Mouse (Mus musculus) ES-CJ7 (cell line): ENCODE measurements around the gene Tab1.
A peak's percentile ranks its signal among the peaks of the same experiment; 100 is the strongest.

Source experiments
- DNase-seq: peaks from one replicate; pipeline ENCODE4 v3.0.0; 2011; ENCODE audit warnings: low read depth, low spot score

The Tab1 gene

DNA sequence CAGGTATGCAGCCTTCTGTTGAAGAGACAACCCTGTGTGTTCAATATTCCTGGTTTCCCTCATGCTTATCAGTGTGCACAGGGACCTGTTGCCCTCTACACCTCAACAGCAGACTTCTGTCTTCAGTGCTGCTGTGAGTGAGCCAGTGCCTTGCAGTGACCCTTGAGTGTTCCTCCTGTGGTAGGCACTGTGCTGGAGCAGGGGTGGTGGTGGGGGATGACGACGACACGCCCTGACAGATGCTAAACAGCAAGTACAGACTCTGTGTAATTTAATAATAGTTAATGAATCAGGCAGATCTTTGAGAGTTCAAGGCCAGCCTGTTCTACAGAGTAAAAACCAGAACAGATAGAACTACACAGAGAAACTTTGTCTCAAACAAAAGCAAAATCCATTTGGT is 3.7 kb downstream of the Tab1 start:
- no peak for DNase-seq

DNA sequence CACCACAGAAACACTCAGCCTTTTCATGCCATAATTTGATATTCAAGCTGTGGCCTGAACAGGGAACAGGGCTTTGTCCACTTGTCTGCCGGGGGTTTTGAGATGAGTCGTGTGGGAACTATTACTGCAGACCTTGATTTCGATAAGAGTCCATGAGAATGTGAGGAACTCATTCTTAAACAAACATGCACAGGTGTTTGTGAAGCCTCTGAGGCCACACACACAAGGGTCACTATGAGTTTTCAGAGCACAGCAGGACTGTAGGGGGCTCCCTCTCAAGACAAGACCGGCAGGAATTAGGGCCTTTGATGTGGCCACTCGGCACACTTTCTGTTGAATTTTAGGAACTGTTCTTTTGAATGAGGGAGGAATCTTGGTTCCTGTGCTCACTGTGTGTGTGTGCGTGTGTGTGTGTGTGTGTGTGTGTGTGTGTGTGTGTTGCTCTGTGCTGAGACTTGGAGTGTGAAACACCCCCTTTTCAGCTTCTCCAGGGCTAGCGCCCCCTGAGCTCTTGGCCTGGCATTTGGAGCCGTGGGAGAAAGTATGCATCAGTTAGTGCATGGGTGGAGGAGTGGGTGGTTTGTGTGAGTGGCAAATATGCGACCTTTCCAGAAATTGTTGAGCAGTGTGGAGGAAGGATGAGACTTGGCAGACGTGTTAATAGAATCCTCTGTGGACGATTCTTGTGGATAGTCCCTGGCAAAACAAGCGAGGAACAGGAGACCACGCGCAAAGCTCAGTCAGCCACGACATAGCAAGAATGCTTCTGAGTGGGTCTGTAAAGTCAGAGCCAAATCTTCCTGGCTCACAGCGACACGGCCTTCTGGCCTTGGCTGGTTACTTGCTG is 5.2 kb downstream of the Tab1 start:
- no peak for DNase-seq

DNA sequence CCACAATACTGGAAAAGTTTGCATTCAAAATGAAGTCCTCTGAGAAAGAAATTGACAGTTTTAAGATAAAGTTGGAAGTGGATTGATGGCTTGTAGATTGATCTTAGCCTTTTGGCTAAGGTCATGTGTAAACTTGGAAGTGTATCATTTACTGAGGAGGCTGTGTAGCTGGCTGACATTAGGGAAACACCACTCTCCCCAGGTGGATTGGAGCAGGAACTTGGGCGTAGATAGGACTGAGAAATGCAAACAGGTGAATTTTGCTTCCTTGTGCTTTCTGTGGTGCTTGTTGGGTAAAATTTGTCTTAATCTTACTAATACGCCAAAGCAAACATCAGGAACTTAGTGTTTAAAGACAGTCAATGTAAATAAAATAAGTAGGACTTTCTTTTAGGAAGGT is 7.4 kb downstream of the Tab1 start:
- DNase-seq: no peak

DNA sequence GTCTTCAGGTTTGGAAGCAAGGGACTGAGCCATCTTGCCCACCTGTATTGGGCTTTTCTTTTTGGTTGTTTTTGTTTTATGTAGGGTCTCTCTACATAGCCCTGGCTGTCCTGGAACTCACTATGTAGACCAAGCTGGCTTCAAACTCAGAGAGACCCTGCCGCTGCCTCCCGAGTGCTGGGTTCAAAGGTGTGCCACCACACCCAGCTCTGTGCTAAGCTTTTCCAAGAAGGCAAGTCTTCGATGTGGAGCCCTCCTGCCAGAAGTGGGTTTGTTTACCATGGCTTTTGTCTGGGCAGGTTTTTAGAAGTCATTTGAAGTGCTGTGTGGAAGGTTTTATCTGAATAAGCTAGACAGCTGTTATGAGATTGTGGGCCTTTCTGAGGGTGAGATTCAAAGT is 8.0 kb downstream of the Tab1 start:
- DNase-seq: no peak

DNA sequence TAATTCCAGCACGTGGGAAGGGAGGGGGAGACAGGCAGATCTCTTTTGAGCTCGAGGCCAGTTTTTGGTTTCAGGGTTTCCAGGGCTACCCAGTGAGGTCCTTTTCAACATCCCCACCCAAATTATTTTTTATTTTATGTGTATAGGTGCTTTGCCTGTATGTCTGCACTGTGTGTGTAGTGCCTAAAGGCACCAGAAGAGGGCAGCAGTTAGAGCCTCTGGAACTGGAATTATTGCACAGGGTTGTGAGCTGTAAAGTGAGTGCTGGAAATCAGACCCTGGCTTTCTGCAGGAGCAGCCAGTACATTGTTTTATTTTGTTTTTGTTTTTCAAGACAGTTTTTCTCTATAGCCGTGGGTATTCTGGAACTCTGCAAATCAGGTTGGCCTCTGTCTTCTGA is 9.2 kb downstream of the Tab1 start:
- peak; percentile 71 for DNase-seq

DNA sequence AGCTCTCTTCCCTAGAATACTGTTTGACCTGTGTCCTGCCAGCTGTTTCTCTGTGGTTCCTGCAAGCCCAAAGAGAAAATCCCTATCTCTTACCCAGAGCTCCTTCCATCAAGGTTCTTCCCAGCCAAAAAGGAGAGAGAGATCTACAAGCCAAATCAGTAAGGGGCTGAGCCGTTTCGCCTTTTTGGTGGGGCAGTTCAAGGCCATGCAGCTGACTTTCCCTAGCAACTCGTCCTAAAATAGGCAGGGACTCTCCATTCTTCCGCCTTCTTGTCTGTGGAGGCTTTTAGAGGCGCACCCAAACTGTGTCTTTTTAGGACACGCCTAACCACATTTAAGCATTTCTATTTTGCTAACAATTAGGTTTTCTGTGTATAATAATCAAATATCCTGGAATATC is 10.8 kb downstream of the Tab1 start:
- DNase-seq: peak; percentile 64

DNA sequence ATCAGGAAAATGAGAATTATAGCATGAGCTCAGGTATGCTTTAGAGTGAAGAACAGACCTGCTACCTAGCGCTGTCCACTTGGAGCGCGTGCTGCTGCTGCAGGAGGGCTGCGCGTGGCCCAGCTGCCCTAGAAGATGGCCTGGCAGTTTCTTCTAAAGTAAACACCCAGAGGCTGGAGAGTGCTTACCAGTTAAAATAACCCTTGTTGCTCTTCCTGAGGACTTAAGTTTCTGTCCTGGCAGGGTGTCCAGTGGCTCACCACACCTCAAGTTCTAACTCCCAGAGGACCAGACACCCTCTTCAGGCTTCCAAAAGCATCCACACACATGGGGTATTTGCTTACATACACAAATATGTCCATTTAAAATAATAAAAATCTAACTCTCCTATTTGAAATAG is 12.5 kb downstream of the Tab1 start:
- DNase-seq: no peak

DNA sequence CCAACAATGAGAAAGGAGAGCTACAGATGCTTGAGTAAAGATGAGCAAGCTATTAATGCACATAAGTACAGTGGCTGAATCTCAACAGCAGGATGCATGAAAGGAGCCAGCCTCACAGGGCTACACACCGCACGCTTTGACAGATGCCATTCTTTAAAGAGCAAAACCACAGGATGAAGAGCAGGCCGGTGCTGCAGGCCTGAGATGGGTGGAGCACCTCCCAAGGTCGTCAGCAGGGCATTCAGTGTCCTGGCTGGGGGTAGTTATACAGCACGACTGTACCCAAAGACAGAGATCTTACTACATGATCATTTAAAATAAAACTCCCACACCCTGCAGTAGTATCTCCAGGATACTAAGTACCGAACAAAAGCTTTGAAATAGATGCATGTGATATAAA is 13.2 kb downstream of the Tab1 start:
- DNase-seq: peak; percentile 44

DNA sequence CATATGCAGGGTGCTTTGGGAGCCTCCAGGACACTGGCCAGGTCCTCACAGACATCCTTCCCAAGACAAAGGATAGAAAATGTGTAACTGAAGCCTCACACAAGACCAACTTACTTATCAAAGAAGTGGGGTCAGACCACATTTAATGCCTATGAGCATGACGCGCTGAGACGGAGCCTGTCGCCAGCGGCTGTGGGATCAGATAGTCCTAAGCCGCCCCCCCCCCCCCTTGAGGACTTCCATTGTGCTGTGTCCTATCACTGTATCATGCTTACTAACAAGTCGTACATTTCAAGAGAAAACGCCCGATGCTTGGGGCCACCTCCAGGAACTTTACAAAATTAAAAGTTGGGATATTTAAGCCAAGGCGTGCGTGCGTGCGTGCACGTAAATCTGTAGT is 14.2 kb downstream of the Tab1 start:
- no peak for DNase-seq

DNA sequence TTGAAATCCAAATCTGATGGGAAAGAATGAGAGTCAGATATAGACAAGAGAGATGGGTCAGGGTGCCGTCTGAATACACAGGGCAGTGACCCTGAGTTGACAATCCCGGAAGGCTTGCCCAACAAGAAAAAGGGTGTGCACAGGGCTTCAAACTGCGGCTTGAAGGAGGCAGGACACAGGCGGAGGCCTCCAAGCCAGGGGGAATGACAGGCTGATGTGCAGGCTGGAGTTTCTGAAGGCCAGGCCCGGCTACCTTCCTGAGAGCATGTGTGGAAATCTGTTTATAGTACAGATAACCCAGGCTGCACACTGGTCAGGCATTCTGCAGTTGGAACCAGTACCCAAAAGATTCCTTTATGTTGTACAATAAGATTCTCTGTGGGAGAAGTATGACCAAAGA is 14.6 kb downstream of the Tab1 start:
- DNase-seq: no peak

DNA sequence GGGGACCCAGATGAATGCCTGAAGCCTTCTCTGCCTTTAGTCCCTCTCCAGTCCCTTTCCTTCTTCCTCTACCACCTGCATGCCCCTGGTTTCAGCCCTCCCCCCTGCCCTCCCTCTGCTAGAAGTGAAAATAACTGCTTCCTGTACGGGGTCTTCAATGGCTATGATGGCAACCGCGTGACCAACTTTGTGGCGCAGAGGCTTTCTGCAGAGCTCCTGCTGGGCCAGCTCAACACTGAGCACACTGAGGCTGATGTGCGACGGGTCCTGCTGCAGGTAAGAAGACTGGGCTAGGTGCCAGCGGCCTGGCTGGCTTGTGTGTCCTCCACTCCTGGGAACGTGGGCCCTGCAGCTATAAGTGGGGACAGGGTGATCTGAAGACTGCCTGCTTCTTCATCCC is 15.6 kb downstream of the Tab1 start:
- DNase-seq: no peak

DNA sequence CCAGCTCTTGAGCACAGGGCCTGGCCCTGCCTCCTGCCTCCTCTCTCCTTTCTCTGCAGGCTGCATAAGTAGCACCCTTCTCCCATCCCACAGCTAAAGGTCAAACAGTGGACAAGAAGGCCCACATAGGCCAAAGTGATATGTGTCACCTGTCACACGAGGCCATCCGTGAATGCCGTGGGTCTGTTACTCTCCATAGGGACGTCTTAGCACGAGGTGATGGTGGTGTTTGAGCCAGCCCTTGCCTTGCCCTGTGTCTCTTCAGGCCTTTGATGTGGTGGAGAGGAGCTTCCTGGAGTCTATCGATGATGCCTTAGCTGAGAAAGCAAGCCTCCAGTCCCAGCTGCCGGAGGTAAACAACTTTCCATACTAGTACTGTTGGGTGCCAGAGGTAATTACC is 16.6 kb downstream of the Tab1 start:
- DNase-seq: no peak

DNA sequence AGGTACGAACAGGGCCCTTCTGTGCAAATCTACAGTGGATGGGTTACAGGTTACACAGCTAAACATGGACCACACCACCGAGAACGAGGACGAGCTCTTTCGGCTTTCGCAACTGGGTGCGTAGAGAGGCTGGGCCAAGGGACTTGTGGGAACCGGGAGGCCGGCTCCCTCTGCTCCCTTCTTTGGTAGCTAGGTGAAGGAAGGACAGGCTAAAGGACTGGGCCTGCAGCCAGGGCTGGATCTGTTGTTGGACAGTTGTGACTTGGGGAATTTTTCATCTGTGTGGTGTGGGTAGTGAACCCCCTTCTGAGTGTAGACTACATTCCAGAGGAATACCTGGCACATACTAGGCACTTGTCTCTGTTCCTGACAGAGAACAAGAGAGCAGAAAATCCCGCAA is 19.7 kb downstream of the Tab1 start:
- no peak for DNase-seq

DNA sequence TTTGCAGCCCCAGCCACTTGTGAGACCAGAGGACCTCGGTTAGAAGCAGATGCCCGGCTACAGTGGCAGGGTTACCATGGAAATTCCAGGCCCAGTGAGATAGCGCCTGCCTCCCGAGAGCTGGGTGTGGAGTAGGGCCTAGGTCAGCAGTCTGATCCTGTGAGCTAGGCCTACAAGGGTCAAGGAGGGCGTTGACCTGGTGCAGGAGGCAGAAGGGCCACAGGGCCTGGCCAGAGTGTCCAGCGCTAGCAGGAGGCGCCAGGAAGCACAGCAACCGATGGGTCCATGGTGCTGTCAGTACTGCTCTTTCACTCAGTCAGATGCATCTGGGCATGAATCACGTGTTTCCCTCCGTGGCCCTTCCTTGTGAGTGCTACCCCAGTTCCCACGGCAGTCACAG is 20.8 kb downstream of the Tab1 start:
- no peak for DNase-seq

DNA sequence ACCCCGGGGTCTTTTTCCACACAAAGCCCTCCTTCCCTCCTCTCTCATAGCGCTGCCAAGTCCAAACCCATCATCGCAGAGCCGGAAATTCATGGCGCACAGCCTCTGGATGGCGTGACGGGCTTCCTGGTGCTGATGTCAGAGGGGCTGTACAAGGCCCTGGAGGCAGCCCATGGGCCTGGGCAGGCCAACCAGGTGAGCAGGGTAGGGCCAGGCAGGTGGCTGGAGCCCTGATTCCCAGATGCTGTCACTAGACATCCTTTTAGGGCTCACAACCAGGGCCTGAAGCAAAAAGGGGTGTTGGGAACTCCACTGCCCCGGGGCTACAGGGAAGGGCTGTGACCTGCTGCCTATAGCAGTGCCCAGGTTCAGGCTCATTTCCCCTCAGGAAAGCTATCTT is 22.8 kb downstream of the Tab1 start:
- no peak for DNase-seq

DNA sequence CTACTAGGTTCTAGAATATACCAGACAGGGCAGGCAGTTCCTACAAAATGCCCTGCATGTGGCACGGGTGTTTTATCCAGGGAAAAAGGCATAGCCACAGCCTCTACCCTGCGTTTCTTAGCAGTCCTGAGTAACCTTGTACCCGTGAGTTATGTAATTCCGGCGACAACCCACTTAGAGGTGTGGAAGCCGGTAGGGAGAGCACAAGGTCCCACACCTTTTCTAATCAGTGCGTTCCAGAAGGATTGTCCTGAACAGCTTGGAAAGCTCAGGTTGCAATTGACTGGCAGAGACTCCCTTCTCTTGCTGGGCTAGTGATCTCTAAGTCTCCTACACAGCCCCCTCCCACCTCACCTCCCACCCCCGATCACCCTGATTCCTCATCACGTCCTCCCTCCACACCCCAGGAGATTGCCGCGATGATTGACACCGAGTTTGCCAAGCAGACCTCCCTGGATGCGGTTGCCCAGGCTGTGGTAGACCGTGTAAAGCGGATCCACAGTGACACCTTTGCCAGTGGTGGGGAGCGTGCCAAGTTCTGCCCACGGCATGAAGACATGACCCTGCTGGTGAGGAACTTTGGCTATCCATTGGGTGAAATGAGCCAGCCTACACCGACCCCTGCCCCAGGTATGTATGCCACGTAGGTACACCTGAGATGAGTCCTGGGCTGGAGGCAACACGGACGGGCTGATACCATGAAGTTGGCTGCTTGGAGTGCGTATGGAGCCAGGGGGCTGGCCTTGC is 24.4 kb downstream of the Tab1 start:
- DNase-seq: no peak

DNA sequence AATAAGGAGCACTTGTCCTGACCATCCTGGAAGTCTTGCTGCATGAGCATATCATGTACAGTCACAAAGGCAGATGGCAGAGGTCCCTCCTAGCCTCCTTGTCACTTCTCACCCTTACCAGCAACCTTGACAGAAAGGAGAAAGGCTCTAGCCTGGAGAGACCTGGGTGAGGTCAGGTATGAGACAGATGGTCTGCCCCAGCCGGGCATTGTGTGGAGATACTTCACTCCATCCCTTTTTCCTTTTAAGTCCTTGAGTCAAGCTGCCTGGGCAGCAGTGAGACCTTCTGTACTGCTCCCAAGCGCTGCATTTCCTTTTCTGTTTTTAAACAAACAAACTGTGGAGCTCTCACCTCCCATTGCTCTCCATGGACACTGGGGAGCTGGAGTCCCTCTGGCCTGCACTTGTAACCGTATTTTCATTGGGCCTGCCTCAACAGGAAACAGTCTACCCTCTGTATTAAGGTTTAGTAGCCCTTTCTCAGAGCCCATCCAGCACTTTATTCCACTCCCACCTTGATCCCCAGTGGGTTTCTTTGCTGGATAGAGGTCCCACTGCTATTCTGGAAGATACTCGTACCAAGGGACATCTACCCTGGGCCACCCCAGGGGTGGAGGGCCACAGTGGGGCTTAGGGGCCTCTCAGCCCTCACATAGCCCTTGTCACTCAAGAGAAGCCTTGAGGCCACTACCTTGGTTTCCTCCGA is 25.2 kb downstream of the Tab1 start:
- DNase-seq: no peak

DNA sequence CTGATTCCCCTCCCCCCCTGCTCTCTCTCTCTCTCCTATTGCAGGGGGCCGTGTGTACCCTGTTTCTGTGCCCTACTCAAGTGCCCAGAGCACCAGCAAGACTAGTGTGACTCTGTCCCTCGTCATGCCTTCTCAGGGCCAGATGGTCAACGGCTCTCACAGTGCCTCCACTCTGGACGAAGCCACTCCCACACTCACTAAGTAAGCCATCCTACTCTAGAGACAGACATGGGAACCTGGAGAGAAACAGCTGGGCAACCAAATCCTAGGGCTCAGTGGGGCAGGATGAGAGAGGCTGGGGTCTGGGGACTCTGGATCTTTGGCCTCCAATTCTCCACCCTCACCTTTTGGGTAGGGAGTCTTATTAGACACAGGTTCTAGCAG is 25.8 kb downstream of the Tab1 start:
- no peak for DNase-seq

DNA sequence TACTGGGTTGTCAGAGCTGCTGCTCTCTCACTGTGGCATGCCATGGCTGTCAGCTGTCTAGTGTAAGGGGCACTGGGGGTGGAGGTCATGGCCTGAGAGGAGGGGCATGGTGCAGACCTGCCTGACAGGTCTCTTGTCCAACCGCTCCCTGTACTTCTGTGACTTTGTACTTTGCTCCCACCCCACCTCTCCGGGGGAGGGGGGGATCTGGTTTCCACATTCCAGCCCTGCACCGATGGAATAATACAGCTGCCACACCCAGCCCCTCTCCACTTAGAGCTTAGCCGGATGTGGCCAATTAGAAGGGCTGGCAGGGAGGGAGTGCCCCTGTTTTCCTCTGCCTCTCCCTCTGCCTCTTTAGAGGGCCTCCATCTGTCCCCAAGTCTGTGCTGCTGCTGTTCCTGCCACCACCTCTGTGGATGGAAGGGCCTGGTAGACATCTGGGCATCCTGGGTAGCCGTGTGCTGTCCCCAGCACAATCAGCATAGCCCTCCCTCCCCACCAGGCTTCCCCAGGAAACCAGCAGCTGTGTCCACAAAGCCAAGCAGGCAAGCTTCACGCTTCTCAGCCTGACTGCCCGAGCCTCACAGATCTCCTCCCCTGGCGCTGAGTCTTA is 26.5 kb downstream of the Tab1 start:
- DNase-seq: peak; percentile 89

DNA sequence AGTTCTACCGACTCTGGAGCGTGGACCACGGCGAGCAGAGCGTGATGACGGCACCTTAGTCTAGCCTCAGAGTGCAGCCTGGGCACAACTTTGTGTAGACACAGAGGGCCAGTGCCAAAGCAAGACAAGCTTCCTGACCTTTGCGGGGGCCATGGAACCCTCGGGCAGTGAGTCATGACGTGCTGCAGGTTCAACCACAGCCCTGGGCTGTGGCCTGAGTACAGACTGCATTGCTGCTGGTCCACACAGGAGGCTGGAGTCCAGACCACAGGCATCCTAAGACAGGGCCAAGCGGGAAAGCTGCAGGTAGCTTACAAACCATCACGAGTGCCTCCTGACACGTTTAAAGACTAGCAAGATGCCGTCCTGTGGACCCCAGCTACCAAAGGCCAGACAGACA is 27.3 kb downstream of the Tab1 start:
- no peak for DNase-seq

DNA sequence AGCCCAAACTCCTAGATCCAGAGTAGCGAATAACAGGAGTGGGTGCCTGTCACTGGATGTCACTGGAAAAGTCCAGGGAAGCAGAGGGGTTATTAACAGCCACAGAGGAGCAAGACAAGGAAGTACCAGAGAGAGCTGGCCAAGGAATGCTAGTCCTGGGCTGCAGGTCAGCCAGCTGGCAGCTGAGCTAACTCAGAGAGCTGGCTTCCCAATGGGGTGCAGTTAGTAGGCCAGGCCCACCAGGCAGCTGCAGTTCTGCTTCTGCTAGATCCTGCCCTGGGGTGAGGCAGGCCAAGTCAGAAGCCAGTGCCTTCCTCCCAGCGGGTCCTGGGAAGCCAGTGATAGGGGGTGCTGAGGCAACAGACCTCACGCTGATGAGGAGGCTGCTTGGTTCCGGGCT is 27.8 kb downstream of the Tab1 start:
- no peak for DNase-seq

DNA sequence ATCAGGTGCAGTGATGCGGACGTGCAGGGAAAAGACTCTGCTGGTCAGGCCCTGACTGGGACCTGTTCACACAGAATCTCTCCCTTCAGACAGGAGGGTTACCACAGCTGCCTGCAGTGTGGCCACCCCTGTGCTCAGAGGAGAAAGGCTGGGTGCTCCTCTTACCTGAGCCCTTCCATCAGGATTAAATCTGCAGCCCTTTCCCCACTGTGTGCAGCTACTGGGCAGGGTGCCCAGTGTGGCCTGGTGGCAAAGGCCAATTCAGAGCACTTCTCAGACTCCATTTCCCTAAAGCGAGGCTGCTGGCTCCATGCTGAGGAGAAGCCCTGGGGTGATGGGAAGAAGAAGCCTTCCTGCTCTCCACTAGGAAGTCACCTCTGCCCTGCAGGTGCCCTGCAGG is 28.3 kb downstream of the Tab1 start:
- no peak for DNase-seq
